Mouse (Mus musculus) layer of hippocampus, adult 9-11 months (tissue): ENCODE data around the gene Bmp5.
"Not testable (repeated sequence)": the region's sequence is repeated elsewhere in the genome, so short reads cannot be mapped to it uniquely, and the experiment has no call there.

Experiments
- DNase-seq: peaks from one replicate; pipeline ENCODE4 v3.0.0; 2022

Gene Bmp5

DNA sequence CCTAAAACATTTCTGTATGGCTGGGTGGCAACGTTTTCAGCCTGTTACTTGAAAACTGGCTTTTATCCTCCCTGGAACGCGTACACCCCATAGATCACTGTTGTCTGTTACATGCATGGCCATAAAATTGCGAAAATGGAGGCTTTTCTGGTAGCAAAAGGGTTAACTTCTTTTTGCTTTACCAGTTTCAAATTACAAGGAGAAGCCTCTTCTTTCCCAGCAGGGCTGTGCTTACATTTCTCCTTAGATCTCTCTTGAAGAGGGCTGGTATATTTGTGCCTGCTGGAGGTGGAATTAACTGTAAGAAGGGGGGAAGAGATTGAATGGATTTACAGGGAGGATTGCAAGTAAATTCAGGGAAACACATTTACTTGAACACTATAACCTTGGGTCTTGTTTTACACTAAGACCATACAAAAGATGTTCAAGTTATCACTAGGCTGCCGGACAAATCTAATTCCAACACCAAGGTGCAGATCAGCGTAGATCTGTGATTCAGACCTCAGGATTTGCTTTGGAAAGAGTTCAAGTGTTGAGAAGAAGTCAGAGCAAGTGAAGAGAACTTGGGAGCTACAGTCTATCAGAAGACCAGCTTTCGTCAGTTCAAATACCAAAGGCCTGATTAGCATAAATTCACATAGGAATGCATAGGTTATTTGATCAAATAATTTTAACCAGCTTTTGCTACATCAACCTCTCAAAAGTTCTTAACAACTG lies at the start of gene Bmp5:
Bmp5 (plus strand) TSS at position 236 of the 717 bp plus-strand sequence.
- DNase-seq = no peak

DNA sequence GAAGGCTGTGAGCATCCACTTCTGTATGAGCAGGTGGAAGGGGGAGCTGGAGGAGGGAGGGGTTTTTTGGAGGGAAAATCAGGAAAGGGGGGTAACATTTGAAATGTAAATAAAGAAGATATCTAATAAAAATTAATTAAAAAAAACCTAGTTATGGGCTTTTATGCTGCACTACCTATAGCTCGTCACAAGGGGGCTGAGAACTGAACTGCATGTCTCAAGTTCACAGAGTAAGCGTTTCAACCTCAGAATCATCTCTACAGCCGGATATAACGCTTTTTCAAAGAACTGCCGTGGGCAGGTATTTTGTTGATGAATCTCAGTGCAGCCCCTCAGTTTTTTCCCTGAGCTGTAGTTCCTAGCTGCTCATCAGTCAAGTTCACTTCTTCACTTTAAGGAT lies 15.1 kb upstream of the Bmp5 start:
- no peak for DNase-seq

DNA sequence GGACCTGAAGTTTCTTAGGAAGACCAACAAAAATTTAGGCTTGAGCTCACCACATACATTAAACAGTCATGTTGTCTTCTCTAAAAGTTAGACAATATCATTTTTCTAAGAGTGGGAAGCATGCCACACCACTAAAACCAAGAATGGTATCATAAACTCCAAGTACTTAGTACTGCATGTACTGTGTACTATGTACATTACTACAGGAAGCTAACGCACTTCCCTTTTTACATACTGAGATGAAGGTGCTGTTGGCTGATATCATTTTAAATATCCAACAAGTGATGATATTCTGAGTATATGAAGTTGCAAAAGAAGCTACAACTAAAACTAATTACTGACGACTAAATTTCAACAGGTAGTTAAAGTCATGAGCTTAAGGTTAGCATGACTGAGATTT lies 13.6 kb upstream of the Bmp5 start:
- no peak for DNase-seq

DNA sequence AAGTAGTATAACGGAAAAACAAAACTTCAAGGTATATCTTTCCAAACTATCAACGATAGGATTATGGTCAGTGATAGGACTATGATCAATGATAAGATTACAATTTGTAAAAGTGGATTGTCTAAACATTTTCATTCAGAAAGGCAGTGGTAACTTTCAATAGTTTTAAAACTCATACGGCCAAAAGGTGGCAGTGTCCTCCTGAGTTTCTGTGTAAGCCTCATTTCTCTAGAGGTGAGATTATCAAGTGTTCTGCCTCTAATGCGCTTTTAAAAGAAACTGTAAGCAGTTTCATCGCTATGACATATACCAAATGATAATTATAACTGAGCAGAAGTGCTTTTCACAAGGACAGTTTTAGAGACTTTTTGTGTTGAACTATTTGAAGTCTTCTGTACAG lies 12.7 kb upstream of the Bmp5 start:
- peak; percentile 11 for DNase-seq

DNA sequence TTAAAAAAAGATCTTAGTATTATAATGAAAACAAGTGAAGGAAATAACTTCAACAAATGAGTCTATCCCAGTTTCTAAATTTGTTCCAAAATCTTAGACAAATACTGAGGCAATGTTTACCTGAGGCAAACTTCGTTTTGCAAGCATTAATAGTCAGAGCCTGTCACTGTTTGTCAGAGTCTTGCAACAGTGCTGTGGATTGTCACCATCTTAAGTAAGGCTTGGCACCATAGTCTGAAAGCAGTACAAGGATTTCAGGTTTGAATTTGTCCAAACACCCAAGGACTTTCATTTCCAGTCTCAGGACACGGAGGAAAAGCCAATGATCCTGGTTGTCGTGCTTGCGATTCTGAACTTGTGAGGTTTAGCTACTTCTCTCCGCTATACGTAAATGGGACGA lies 10.4 kb upstream of the Bmp5 start:
- no peak for DNase-seq

DNA sequence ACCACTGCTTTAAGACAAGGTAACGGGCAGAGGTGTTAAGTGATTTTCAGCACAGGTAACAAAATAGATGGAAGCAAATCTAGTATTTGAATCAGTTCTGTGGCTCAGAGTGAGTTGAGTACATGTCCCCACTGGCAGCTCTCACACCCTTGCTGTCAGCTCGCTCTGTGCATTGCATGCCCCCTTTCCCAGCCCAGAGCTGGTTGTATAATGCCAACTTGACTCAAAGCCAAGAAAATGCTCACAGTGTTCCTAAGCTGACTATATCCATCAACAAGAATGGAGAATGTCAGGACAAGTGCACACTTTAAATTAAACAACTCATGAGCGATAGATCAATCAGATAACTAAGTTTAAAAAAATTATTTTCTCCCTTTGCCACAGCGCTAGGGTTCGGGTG lies 8.6 kb upstream of the Bmp5 start:
- no peak for DNase-seq

DNA sequence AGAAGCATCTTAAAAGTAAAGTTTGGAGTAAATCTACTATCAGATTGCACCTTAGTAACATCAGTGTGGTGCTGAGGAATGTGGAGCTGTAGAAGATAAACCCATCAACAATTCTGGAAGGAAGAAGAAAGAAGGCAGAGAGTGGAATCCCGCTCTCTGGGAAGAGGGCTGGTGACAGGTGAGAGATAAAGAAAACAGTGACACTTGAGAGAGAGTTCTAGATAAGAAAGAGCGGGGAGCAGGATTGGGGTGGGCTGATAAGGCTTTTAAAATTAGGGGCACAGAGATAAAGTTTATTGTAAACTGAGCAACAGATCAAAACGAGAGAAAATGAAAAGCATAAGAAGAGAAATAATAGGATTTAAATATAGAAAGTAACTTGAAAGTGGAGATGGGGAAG lies 6.1 kb upstream of the Bmp5 start:
- DNase-seq = no peak

DNA sequence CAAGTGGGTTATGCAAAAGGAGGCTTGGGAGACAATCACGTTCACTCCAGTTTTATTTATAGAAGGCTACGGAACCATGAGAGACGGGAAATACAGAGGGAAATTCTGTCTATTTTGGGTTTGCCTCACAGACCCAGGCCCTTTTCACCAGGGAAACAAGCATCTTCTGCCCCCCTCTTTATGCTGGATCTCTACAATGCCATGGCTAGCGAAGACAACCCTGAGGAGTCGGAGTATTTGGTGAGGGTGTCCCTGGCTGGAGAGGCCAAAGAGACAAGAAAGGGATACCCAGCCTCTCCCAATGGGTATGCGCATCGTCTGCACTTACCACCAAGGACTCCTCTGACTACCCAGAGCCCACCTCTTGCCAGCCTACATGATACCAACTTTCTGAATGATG lies 989 bp downstream of the Bmp5 start:
- DNase-seq = no peak

DNA sequence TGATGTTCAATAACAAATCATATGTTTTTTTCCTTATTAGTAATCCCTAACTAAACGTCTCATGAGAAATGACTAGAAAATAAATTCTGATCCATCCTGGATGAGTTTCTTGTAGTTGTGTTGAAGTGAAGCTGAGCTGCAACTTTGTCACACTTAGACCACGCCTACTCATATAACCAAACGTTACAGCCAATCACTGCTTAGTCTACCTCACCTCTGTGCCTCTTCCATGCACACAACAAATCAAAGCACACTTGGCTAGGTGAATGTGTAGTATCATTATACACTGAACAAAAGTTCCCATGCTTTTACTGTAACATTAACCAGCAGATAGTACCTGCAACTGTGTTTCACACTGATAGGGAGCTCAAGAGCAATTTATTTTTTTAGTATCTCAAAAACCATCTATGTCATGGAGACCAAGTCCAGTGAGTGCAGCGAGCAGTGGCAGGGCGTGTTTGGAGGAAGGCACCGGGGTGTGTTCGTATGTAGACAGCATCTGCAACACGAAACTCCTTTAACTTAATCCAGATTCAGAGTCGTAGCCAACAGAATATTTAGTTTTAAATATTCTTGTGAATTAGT lies 3.7 kb downstream of the Bmp5 start:
- DNase-seq = no peak

DNA sequence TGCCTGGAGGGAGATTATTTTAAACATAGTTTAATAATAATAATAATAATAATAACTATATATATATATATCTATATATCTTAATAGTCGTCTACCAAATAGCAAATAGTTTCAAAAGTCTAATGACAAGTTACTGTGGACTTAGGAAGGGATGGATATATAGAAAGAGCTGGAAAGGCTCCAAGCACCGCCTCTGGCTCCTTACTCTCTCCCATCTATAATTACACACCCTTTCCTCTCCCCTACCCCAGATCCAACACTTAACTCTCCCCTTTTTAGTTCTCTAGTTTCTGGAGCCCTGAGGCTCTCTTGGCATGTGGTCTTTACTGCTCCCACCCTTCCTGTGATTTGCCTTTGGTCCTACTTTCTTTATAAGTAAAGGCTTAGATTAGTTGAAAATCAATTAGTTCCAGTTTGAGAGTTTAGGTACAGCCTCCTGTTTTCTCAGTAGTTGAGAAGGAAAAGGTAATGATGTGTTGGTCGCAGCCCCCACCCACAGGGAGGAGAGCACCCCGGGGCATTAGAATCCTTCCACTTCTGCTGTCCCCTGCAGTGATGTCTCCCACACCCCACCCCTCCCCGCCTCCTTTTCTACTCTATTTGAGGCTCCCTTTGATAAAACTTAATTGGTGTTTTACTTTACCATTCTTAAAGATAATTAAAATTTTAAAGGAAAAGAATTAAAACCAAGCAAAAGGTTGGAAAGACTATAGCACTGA lies 5.6 kb downstream of the Bmp5 start:
- no peak for DNase-seq

DNA sequence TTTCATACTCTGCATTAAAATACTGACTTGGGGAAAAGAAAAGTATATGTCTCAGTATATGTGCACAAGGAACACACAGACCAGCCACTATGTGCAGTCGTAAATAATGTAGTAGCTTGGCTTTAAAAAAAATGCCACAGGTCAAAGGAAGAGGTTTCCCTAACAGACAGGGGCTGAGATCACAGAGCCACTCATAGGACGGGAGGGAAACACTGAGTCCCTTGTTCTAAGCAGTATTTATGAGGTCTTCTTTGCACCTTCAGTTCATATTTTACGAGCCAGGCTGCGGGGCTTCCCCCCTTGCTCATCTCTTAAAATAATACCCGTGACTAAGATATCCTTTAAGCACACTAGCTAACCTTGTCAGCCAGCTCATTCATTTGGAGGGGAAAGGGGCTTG lies 6.4 kb downstream of the Bmp5 start:
- DNase-seq = no peak

DNA sequence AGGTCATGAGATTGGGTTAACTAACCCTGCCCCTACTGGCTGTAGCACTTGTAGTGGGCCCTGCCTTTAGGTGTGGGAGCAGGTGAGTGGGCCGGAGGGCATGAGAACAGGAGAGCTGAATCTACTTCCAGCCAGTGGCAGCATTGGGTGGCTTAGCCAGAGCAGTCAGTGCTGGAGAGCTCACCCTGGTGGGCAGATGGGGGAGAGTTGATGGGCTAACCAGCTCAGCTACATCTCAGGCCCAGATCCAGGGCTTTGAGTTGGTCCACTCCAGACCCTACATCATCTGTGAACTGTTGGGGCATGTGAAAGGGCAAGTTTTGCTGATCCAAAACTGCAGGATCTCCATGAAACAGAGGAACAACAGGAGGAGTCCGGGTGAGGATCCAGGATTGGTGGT lies 8.4 kb downstream of the Bmp5 start:
- no peak for DNase-seq

DNA sequence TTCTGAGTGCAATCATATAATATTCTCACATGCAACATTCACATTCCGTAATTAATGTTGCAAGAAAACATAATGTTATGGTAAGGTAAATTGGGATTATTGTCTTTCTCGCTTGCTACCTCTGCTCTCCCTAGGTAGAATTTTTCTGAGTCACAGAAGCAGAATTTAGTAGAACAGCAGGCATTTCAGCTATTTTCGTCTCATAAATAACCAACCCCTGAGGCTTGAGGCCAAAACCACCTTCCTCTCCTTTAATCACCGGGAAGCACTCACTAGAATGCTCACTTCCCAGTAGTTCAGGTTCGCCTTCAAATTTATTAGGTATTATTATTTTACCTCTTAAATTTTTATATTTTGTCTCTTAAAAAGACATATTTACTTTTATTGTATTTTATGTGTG lies 10.8 kb downstream of the Bmp5 start:
- DNase-seq = no peak

DNA sequence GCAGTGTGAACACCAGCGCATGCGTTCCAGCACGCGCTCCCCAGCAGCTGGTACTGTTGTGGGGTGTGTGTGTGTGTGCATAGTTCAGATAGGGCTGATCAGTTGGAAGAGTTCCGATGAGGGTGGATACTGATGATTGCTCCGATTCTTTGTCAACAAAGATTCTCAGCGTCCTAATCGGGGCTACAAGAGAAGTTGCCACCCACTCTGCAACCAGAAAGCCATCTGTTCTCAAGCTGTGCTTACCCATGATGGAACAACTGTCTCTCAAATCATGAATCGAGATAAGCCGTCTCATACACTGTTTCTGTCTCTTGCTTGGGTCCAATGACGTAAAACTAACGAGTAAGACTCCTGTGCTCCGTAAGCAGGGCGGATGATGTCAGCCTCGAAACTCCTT lies 12.0 kb downstream of the Bmp5 start:
- DNase-seq = peak; percentile 73

DNA sequence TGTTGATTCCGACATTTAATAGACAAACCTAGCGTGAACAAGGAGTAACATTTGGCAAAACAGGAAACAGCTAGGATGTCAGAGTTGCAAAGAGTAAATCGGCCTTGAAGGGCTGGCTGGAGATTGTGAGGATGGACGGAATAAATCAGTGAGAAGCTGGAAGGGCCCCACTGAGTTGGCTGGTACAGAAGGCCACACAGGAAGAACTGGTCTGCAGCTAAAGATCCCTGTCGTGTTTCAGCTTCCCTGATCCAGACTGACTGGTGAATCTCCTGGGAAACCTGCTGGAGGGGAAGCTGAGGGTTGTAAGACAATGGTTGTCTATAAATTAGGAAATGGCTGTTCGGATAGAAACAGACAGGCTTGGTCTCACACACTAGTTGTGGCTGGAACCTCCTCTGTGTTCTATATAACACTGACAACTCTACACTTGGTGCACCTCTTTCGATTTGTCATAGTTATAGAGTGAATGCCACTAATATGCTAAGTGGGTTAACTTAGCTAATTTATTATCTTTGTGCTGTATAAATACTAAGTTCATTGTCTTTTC lies 14.8 kb downstream of the Bmp5 start:
- no peak for DNase-seq

DNA sequence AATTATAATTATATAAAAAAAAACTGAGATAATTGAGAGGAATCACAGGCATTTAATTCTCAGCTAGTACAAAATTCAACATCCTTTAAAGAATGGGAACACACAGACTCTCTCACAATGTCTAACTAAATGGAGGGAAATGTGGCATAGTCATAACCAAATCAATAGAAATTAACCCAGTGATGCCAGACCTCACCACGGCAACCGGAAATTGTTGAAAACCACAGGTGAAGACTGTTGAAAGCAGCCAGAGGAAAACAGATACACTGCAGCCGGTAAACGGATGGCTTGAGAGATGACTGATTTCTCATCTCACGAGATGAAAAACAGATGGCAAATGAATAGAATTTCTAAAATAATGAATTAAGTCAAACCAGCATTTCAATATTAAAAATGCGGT lies 29.8 kb downstream of the Bmp5 start:
- no peak for DNase-seq

DNA sequence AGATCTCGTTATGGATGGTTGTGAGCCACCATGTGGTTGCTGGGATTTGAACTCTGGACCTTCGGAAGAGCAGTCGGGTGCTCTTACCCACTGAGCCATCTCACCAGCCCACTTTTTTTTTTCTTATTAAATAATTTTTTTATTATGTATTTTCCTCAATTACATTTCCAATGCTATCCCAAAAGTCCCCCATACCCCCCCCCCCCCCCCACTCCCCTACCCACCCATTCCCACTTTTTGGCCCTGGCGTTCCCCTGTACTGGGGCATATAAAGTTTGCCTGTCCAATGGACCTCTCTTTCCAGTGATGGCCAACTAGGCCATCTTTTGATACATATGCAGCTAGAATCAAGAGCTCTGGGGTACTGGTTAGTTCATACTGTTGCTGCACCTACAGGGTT lies 33.0 kb downstream of the Bmp5 start:
- DNase-seq = not testable (repeated sequence)

DNA sequence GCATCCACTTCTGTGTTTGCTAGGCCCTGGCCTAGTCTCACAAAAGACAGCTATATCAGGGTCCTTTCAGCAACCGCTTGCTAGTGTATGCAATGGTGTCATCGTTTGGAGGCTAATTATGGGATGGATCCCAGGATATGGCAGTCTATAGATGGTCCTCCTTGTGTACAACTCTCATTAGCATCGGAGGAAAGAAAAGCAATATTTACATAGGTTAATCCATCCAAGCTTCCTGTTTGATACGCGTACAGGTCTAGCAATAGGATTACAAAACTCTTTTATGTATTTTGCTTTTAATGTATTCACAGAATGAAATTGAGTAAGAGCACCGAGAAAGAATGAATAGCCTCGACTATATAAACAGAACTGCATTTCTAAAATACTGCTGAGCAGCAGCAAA lies 33.5 kb downstream of the Bmp5 start:
- DNase-seq = no peak

DNA sequence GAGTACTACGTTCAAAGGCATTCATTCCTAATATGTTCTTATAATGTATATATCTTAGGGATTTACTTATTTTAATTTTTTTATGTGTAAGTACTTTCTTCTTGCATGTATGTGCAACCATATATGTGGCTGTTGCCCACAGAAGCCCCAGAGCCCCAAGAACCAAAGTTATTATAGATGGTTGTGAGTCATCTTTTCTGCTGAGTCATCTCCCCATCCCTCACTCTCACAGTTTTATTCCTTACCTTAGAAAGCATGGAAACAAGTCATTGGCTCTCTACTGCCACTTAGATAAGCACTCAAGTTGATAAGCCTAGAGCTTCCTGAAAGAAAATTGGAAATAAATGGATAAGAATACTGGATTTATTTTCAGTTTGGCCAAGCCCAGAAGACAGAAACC lies 40.0 kb downstream of the Bmp5 start:
- no peak for DNase-seq

DNA sequence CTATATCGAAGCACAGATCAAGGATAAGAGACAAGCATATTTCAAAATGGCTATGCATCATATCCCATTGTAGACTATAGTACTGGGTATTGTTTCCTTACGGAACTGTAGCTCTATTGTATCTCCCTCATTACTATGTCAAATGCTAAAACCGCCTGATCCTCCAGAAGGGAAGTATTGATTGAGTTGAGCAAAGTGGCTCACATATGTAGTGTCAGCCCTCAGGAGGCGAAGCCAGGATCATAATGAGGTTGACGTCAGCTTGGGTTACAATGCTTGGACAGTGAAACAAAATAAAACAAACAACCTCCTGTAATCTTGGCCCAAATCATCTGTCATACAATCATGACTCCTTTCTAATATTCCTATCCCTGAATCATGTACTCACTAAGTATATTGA lies 43.2 kb downstream of the Bmp5 start:
- DNase-seq = no peak

DNA sequence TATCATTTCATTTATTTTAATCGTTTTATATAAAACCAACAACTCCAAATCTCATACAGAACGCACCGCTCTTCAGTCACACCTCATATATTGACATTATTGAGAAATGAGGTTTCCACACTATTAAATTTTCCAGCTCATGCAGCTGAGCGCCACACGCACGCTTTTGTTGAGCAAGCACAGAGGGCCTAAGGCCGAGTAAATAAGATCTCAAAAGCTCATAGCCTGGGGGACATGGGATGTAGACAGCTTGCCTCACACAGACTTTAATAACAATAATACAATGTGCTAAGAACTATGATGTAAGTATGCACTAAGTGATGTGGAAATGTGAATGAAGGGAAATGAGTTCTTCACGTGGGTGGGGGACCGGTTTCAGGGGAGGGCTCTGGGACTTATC lies 57.3 kb downstream of the Bmp5 start:
- no peak for DNase-seq

DNA sequence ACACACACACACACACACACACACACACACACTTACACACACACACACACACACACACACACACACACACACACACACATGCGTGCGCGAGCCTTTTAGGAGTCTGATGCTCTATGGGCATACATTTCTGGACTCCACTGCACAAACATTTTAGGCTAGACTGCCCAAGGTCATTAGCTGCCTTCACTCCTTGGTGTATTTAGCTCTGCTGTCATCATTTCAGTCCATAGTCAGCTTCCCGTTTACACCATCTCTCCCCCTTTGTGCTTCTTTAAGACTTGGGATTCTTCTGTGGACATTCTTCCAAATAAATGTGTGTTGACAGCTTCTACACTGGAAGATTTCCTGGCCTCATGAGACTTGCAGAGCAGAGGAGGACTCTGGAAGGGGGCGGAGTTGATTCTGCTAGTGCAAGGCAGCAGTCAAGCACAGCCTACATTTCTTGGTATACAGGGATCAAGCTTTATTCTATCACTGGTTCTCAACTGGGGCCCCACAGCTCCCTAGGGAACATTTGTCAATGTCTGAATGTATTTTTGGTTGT lies 58.1 kb downstream of the Bmp5 start:
- DNase-seq = no peak

DNA sequence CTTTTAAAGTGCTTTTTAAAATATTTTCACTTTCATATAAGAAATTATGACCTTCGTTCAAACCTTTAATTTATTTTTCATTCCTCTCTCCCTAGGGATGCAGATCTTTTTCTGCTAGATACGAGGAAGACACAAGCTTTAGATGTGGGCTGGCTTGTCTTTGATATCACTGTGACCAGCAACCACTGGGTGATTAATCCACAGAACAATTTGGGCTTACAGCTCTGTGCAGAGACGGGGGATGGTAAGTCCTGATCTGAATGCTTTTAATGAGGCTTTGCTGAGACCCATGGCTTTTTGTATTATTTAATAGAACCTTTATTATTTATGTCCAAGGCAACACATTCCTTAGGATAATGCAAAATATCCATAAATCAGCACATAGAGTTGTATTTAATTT lies 64.3 kb downstream of the Bmp5 start:
- DNase-seq = no peak

DNA sequence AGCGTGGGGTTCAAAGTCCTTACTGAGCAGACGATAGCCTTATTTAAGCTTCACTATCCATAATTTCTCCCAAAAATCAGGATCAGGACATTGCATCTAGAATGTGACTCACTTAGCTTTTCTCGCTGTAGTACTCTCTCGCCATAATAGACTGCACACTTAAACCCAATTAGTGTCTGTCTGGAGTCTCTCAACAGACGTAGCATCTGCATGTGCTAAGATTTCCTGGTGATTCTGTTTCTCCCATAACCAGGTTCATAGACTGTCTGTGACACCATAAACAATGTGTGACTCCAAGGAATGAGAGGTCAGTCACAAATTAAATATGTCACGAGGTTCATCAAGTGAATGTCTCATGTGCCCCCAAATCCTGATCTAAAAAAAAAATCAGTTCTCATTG lies 65.7 kb downstream of the Bmp5 start:
- DNase-seq = no peak
